Mouse (Mus musculus) gastrocnemius, postnatal 25 days (tissue): ENCODE measurements at regions not wholly inside any gene's neighbourhood (a gene's known extent, or its start where the extent isn't known, plus 50 kb on each side); places are given as distances from the start of the nearest gene placed in this dataset.

ENCODE experiments used
- DNase-seq: peaks from one replicate; pipeline ENCODE4 v3.0.0; 2022

DNA sequence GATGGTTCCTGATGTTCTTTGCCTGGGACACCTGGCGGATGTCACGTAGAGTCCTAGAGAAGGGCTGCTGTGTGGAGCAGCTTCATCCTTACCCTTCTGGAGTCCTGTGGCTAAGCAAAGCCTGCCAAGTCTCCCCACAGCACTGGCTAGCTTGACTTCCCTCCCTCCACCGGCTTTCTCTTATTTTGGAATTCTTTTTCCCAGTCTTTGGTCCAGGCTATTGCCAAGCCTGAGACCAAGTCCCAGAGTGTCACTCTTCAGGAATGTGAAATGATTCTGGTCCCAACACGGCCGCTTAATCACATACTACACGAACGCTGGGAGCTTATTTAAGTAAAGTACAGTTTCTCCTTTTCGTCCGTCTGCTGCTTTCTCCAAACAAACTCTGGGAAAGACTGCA, 146.4 kb downstream of the Fndc1 start:
- peak; percentile 55 for DNase-seq

DNA sequence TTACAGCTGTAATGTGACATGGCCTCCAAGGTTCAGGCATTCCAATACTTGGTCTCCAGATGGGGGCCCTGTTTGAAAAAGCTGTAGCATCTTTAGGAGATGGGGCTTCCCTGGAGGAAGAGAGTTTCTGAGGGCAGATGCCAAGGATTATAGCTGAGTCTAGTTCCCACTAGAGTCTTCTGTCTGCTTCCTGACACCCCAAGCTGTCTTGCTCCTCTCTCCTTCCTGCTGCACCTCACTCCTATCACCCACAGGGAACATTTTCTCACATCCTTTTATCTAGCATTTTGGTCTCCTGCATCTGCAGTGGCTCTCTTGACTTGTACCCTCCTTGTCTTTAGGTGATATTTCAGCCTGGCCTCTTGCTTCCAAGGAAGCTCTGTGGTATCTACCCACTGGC, 147.3 kb downstream of the Fndc1 start:
- no peak for DNase-seq

- no peak for DNase-seq
Observed at GRCm38 (mm10) chr17:7678898-7679297, 148.2 kb downstream of the Fndc1 start.

DNA sequence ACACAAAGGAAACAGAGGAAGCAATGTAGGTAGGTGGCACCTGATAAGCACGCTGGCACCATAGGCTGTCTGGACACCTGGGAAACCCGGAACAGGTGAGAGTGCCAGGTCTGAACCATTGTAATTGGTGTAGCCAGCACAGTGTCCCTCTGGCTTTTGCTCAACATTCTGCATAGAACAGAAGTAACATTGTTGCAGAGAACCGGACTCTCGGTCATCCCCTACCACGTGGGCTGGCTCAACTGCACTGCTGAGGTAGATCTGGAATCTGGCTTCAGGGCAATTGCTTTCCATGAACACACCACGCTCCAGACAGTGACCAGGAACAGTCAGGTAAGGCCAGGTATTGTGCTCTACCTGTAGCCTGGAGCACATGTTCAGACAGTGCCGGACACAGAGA, 149.3 kb downstream of the Fndc1 start:
- no peak for DNase-seq

DNA sequence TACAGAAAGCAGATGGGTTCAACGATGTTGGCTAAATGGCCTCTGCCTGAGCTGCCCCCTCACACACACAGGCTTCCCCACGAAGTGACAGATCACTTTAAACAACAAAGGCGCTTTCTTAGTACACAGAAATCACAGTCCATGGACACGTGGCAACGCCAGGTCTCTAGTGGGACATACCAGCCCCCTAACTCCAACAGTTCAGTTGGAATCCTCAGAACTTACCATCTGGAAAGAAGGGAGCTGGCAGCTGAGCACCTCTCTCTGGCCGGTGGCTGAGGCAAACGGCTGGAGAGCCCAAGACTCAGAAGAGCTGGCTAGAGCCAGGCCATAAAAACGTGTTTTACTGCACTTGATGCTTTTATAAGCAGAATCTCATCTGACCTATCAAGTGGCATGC, 149.8 kb downstream of the Fndc1 start:
- DNase-seq, result peak; percentile 34

- no peak for DNase-seq
Observed at GRCm38 (mm10) chr17:7676776-7677175, 150.3 kb downstream of the Fndc1 start.

DNA sequence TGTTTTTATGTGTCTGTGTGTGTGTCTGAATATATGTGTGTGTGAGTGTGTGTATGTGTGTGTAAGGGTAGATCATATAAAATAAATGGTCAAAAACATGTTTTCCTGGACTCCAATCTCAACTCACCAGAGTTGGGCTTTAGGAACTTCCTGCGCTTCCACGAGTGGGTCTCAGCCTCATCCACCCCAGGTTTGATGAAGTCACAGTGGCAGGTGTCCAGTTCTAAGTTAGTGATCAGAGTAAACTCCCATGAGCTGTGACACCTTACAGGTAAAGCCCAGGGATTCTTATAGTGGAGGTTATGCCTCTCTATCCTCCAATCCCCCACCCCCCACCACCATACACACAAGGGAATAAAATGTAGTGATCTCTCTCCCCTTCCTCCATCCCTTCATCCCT, 152.6 kb downstream of the Fndc1 start:
- no peak for DNase-seq

GRCm38 (mm10) chr17:7667826-7668225, 159.3 kb downstream of the Fndc1 start:
- DNase-seq, result no peak

DNA sequence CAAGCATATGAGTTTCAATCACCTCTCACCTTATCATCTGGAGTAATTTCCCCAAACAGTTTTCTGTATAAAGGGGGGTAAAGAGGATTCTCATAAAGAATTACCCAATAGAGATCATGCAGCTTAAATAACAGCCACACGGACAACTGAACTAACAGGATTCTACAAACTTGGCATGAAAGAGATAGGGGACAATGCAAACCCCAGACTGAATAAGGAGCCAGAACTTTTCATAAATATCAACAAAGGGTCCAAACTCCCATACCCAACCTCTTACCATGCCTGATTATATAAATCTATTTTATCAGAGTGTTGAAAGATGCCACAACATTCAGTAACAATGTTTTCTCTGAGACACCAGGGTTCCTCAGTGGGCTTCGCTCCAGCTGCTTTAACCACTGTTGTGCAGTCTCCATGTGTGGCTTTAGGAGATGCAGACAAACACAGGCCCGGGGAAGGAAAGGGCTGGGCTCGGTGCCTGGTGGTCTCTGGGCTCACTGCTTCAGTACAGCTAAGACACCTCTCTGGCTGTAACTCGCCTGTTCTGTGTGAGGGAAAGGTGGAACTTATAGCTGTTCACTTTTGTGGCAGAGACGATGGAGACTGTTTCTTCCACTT, 160.2 kb downstream of the Fndc1 start:
- no peak for DNase-seq

GRCm38 (mm10) chr17:7666207-7666606, 160.9 kb downstream of the Fndc1 start:
- no peak for DNase-seq

DNA sequence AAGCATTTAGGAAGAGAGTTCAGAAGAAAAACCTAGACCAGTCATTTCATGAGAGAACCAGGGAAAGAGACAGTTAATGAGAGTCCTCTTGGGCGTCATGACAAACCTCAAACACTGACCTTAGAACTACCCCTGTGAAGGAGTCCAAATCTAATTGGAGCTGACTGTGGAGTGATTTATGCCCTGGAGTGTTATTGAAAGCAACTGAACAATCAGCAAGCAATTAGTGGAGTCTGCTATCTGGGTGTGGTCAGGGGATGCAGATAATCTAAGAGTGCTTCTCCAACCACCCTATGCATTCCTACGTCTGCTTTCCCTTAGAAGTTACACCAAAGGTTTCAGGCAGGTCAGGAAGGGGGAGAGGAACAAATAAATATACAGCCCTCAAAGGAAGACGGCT, 161.4 kb downstream of the Fndc1 start:
- DNase-seq, result no peak

DNA sequence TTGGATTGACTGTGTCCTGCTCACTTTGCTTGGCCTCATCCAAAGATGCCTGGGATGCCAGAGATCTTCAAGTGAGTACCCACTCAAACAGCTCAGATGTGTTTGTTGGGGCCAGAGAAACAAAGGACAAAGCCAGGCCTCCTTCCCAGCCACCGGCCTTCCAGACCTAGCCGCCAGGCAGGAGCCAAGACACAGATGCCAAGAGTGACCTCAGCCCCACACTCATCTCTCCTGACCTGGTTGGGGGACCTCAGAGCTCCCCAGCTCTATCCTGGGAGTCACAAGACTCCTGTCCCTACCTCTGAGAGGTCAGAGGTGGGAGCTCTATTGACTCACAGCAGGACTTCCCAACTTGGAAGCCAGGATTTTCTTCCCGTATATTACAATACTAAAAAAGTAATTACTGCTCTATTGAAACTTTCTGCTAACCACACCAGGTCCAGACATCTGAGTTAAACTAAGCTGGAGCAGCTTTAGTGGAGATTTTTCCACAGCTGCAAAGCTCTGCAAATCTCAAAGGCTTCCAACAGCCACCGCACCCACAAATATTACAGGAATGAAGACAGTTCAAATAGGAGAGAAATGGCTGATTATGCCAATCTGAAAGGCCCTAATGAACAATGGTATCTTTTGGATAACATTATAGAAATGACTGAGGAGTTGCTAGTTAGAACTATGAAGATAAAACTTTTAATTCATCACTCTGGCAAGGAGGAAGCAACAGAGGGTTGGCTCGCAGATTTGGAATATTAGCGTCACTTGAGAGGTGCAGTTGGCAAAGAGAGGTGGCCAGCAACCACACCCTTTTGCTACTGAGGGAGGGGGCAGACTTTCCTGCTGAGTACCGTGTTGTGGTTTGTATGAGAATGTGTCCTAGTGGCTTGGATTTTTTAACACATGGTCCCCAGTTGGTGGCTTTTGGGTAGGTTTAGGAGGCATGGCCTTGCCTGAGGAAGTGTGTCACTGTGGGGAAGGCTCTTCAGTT, 162.9 kb downstream of the Fndc1 start:
- peak; percentile 77 for DNase-seq

- no peak for DNase-seq
Observed at GRCm38 (mm10) chr17:7656503-7656902, 170.6 kb downstream of the Fndc1 start.

DNA sequence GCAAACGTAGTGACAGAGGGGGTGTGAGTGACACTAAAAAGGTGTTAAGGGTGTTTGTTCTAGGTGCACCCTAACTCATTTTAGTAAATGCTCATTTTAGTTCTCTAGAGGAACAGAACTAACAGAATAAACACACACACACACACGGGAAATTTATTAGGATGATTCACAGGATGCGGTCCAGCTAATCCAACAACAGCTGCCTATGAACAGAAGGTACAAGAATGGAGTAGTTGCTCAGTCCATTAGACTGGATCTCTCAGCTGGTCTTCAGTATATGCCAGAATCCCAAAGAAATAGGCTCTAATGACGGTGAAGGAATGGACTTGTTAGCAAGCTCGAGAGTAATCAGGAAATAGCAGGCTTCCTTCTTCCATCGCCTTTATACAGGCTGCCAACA, 171.1 kb downstream of the Fndc1 start:
- DNase-seq, result no peak

DNA sequence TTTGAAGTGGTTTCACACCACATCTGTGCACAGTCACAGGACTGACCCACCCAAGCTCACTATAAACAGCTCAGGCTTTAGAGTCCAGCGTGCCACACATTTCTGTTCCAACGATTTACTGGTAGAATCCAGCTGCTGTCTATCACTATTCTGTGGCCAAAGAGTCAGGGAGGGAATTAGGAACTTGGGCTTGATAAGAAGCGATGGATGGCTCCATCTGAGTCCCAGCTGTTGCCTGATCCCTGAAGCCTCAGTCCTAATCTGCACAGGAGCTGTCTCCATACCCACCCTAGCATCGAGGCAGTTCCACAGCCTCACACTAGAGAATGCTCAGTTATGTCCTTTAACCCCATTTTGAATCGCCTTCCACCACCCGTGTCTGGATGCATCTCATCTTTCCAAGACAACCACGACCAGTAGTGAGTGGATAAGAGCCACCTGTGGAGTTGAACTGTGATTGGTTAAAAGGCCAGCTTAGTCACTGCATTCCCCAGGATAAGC, 173.0 kb downstream of the Fndc1 start:
- DNase-seq, result no peak

- no peak for DNase-seq
Observed at GRCm38 (mm10) chr17:7652037-7652436, 175.1 kb downstream of the Fndc1 start.

- DNase-seq, result peak; percentile 51
Observed at GRCm38 (mm10) chr17:7650417-7650816, 176.7 kb downstream of the Fndc1 start.

DNA sequence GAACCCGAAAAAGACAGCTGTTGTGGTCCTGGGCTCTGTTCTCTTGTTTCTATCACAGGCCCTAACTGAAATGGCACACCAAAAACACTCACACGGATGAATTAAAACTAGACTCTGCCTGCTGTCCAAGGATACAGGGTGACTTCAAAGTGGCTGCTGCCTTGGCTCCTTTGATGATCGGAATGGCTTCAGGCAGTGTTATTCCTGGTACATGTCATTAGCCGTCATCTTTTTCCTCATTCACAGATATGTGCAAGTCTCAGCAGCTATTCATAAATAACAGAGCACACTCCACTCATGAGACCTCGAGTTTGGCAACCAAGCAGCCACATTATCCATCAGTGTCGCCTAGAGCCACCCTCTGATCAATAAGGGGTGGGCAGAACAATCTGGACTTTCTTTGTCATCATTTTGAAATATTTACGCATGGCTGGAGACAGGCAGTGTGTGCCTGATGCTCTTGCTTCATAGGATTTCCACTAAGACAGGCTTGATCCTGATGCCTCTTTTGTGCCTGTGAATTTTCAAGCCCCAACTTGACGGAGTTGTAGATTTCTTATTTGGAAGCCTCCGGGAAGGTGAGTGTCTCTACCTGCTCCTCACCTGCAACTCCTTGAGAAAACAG, 182.1 kb downstream of the Fndc1 start:
- no peak for DNase-seq

- DNase-seq, result no peak
Observed at GRCm38 (mm10) chr17:7643640-7644039, 183.5 kb downstream of the Fndc1 start.

DNA sequence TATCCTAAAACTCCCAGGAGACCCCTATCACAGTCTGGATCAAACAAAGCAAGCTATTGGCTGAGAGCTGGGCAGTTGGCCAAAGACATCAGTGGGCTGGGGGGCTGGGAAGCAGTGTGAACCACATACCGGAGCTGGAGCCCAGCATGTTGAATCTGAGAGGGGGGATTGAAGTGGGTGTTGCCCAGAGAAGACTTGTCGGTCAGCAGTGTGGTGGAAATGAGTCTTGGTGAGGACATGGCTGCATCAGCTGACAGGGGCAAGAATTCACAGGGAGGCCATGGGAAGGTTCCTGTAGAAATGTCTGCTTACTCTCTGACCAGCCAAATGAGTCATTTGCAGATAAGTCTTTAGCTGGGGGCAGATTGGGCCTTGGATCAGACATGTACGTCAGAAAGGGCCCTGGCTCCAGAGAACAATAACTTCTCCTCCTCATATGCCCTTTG, 184.6 kb downstream of the Fndc1 start:
- no peak for DNase-seq

DNA sequence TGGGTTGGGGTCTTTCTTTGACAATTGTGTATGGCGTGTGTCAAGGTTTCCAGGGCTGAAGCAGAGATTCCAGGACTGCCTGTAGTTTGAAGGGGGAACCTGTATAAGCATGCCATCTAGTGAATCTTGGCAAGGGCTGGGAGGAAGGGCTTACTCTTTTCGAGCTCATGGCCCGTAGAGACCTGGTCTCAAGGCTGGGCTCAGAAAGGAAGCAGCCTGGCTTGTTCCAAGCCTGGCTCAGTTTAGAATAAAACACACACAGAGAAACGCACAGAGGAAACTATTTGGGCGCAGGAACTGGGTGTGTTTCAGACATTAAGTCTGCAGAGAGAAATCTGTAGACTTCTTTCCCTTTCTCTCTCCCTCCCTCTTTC, 192.8 kb downstream of the Fndc1 start:
- peak; percentile 40 for DNase-seq

DNA sequence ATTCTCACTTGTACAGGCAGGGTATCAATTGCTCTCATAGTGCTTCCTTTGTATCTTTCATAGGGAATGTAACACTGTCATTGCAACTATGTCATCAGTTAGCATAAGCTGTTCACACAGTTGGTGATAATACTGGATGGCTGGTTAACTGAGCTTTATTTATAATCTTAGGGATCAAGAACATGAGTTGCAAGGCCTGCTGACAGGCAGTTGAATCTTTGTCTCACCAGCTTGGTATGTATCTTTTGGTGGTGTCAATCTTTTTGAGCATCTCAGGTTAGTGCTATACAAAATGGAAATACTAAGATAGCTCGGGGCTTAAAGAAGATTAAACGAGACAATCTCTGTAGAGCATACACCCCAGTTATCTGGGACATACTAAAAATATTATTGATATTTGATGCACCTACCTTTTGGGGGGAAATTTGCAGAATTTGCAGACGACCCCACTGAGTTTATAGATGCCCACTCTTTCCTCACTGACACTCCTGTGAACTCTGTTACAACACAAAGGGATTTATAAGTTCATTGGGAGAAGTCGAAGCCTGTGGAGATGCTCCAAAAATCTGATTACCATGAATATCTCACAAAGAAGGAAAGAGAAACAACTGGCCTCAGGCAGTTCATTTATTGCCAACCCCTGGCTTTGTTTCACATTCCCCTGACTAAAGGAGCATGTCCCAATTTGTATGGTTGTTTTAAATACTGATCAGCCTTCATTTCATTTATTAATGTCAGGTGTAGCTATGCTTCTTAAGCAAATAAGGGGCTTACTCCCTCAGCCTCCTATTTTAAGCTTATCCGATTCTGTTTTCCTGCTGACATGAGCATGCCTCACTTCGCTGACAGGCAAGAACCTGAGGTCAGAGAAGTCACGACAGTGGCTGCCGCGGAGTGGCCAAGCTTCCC, 193.5 kb downstream of the Fndc1 start:
- no peak for DNase-seq
